Mouse (Mus musculus): ENCODE data around the gene Slf2.

Slf2 gene

DNA sequence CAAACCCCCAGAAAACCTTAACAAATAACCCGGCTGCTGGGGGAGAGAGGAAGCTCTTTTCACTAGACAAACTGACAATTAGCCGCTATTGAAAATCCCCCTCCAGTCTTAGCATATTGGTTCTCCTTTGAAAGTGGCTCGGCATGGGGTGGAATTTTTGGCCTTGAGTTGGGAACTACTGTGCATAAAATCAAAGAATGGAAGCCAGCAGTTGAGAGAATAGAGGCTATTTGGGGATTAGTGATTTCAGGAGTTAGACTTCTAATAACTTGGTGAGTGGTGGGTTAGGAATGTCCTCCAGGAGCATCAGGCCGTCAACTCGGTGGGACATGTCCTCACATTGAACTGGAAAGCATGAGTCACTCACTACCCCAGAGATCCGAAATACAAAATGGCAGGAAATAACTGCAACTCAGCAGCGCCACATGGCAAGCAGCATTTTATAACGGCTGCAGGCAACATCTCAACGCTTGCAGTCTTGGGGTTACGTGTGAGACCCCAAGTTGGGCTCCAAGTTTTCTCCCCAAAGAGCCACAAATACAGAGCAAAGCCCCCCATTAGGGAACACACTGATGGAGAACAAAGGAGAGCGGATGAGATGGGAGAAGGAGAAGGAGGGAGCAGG, 22.0 kb upstream of the Slf2 start:
- DNase-seq (ENCODE audit: low spot score in 2 of 2): no peak

DNA sequence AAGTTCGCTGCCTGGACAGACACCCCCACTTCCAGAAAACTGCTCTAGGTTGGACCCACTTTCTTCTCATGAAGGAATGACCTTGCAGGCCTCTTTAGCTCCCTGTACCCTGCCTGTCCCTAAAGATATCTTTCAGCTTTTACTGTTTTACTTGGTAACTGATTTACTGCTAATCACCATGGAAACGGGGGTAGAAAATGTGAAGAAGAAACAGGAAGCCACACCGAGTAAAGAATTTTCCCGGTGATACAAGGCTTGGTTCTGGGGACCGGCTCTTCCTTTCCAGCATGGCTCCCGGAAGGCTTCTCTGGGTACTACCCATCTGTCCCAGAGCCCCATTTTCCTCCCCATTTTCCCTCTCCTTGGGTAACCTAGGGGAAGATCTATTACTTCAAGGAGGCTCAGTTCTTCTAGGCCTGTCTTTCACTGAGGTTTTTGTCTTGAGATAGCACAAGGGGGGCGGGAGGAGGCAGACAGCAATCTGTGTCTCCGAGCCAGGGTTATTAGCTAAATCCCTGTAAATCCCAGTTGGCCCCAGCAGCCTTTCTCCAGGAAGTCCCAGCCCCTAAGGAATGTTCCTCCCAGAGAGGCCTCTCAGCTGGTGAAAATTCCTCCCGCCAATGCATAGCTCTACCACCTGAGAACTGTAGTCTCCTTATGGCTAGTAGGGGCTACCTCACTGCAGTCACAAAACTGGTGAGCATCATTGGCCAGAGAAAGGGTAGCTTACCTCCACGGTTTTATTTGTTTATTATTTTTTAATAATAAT, 16.3 kb upstream of the Slf2 start:
- no peak for DNase-seq (ENCODE audit: low spot score in 2 of 2)

GRCm38 (mm10) chr19:44918171-44918570, 12.8 kb upstream of the Slf2 start:
- no peak for DNase-seq (ENCODE audit: low spot score in 2 of 2)

DNA sequence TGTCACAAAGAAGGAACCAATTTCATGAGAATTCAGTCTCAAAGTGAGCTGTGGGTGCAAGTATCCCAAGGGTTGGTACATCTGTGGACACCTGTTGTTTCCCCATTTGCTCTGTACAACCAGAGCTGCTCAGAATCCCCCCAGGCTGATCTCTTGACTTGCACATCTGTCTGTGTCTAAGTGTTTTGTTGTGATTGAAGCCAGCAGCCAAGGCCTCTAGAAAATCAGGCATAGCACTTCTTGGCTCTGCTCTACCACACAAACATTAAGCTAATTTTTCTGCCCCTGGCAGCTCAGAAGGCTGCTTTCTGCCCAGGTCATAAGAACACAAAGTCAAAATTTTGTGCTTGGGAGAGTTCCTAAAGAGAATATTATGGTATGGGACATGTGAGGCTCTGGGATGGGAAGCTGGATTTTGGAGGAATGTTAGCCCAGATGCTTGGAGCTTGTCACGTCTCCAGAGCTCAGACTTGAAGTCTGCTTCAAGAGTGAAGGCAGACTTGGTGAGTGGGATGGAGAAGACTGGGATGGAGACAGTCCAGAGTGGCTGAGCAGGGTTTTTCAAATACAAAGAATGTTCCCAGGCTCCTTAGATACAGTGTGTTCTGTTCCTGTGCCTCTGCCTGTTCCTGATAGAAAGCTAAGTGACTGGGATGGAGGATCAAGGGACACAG, 9.3 kb upstream of the Slf2 start:
- DNase-seq (ENCODE audit: low spot score in 2 of 2): no peak

DNA sequence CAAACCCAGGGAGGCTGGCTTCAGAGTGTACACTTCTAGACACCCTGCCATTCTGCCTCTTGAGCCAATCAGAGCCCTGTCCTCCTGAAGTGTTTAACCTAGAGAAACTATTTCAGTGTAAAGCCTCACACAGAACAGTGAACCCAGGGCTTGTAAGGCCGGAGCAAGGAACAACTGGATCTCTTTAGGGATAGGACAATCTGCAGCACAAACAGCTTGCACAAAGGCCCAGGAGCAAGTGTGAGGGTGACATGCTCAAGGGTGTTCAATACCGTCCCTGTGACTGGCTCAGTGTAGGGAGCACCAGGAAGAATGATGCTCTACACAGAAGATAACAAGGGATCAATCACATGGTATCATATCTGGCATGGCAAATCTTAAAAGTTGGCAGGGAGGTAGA, 8.4 kb upstream of the Slf2 start:
- DNase-seq (ENCODE audit: low spot score in 2 of 2): no peak

GRCm38 (mm10) chr19:44924699-44925098, 6.3 kb upstream of the Slf2 start:
- no peak for DNase-seq (ENCODE audit: low spot score in 2 of 2)

GRCm38 (mm10) chr19:44926781-44927180, 4.2 kb upstream of the Slf2 start:
- DNase-seq (ENCODE audit: low spot score in 2 of 2): no peak

DNA sequence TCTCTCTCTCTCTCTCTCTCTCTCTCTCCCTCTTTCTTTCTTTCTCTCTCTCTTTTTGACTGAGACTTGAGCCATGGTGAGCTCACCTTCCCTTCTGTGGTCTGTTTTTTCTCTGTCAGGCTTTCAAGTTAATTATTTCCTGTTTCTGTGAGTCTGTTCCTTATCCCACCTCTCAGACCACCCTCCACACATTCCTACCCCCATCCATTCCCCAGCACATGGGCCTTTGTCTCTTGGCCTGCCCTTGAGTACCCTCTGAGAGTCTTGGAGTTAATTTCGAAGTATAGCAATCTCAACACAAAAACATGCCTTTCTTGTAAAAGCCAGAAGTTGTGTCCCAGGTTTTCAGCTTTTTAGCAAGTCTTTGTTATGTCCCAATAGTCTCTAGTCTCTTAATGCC, 3.7 kb upstream of the Slf2 start:
- DNase-seq (ENCODE audit: low spot score in 2 of 2): no peak

DNA sequence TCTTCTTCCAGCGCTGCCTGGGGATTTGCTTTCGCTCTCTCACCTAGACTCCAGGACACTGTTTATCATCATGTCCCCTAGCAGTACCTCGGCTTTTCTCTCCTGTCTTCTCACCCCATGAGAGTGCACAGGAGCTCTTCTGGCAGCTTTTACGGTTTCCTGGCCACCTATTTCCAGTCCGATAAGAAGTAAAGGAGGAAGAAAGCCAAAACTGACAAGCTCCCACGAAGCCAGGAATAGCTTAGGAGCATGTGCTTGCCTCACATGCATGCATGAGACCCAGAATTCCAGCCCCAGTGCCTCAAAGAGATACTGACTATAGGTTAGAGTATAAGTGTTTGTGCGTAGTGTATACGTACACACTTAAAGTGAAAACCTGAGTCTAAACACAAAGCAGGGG, 2.8 kb upstream of the Slf2 start:
- no peak for DNase-seq (ENCODE audit: low spot score in 2 of 2)

- no peak for DNase-seq (ENCODE audit: low spot score in 2 of 2)
Measured at GRCm38 (mm10) chr19:44929251-44929650, 1.7 kb upstream of the Slf2 start.

DNA sequence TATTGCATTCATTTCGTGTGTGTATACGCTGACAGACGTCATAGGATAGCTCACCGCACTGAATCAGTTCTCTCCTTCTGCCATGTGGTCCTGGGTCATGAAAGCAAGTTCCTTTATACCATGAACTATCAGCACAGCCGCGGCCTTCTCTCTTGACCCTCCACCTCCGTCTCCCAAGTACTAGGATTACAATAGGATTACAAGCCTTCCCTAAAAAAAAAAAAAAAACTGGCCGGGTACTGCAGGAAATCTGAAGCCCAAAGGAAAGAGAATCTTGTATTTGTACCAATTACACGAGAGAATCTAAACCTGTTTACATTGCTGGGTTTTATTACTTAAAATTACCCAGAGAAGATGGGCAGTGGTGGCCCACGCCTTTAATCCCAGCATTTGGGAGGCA, 1.3 kb upstream of the Slf2 start:
- no peak for DNase-seq (ENCODE audit: low spot score in 2 of 2)

GRCm38 (mm10) chr19:44930122-44930521, 829 bp upstream of the Slf2 start:
- DNase-seq (ENCODE audit: low spot score in 2 of 2): no peak

DNA sequence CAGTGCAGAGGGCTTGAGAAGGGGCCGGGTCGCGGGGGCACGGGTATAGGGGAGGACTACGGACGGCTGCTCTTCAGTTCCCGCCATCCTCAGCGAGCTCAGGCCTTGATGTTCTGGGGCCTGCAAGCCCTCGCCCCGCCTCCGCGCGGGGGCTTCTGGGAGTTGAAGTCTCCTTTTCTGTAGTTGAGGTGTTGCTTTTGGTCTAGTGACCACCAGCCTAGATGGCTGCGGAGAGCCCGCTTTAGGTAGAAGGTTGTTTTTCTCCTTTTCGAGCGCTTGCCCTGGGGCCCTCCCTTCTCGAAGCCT, 456 bp downstream of the Slf2 start:
- DNase-seq (ENCODE audit: low spot score in 2 of 2): peak; percentile 82 to 86

DNA sequence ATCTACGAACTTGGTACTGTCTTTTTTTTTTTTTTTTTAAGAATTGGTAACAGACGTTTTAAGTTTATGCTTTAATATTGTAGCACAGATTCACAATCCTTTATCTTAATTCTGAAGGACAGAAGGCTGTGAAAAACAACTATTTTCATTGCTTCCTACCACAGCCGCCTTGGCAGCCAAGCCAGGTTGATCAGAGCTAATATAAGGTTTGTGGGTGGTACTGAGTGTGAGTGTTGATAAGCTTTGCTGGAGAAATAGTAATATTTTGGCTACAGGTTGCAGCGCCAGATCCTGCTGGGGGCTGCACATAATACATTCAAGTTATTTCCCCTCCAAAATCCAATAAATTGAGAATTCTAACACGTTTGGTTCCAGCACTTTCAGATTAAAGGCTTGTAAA, 1.1 kb downstream of the Slf2 start:
- DNase-seq (ENCODE audit: low spot score in 2 of 2): no peak

GRCm38 (mm10) chr19:44933136-44933535, 2.2 kb downstream of the Slf2 start:
- DNase-seq (ENCODE audit: low spot score in 2 of 2): no peak

- DNase-seq (ENCODE audit: low spot score in 2 of 2): no peak
Measured at GRCm38 (mm10) chr19:44959633-44960032, 28.7 kb downstream of the Slf2 start.

DNA sequence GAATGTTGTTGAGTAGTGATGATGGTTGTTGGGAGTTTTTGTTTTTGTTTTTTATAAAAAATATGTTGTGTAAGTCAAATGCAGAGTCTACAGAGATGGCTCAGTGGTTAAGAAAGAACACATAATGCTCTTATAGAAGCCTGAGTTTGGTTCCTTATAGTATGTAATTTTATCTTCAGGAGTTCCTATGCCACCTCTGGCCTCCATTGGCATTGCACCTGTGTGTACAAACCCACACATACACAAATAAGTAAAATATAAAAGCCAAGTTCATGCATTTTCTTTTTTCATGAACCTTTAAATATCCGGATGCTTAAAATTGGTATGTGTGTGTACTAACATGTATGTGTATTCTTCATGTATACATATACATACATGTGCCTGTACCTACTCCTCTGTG, 35.0 kb downstream of the Slf2 start:
- no peak for DNase-seq (ENCODE audit: low spot score in 2 of 2)

DNA sequence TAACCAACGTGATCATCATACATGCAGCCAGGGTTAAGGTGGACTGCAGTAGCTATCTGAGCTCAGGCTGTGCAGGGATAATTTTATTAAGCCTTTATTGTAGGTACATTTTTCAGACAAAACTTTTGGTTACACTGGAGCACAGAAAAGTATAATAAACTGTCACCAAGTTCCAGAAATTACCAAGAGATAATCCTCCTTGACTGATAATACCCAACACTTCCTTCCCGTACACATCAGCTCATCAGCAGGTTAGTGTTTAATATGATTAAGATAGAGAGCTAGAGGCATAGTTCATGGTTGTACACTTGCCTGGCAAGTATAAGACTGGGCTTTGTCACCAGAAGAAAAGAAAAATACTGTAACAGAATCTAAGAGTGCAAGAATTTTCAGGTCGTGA, 37.4 kb downstream of the Slf2 start:
- no peak for DNase-seq (ENCODE audit: low spot score in 2 of 2)

DNA sequence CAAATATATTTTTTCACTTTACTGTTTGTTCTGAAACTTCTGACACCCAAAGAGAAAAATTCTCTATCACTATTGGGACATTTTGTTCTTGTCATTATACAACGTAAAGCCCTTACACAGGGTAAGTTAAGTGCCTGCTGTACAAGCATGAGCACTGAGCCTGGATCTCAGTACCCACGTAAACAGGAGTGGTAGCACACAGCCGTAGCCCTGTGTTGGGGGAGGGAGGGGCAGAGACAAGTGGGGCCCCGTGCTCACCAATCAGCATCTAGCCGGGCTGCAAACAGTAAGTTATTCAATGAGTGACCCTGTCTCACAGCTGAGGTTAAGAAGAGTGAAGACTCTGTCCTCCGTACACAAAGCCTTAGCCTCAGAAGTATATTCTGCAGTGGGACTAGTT, 45.7 kb downstream of the Slf2 start:
- DNase-seq (ENCODE audit: low spot score in 2 of 2): no peak

GRCm38 (mm10) chr19:44977148-44977547, 46.2 kb downstream of the Slf2 start:
- DNase-seq (ENCODE audit: low spot score in 2 of 2): no peak

- DNase-seq (ENCODE audit: low spot score in 2 of 2): no peak
Measured at GRCm38 (mm10) chr19:44980787-44981186, 49.8 kb downstream of the Slf2 start.

GRCm38 (mm10) chr19:44982477-44983115, 51.6 kb downstream of the Slf2 start:
- DNase-seq (ENCODE audit: low spot score in 2 of 2): no peak

DNA sequence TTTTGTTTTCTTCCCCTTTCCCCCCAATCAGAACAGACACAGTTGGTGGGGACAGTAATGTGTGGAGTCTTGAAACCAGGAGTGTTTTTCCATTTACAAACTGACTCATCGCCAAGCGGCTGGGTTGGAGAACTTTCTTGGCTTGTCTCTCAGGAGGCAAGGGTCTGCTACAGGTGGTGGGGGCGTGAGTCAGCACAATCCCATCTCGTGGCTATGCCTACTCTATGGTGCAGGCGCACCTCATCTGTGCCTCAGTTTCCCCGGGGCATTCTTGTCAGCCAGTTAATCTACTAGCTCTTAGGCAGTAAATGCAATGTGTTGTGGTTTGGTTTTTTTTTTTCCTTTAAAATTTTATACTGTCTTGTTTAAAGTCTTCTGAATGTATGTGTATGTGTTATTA, 52.4 kb downstream of the Slf2 start:
- no peak for DNase-seq (ENCODE audit: low spot score in 2 of 2)
